Mouse (Mus musculus) heart, postnatal 0 days (tissue): Measurements from ENCODE around the gene Gm5134. TPM values are rescaled to one million over a fixed set of nuclear protein-coding genes. Genes with fewer than 3 reads are reported as not detected.

Experiments used
- ATAC-seq: fragments of 200-750 bp; cut with Nextera tagmentation; 2 replicates; pipeline ENCODE4 v1.8.0; 2017; ENCODE audit warnings: low read depth, moderate number of reproducible peaks, moderate library complexity; ENCODE audit not compliant: insufficient read depth
- DNase-seq: peaks from one replicate; pipeline ENCODE4 v3.0.0-alpha.2; 2016; ENCODE audit warnings: low spot score
- H3K27ac ChIP-seq: fragments of 300-500 bp; sonication (generic); 2 replicates; pipeline ENCODE4 v1.5.1; 2014; ENCODE audit warnings: low read depth, mild to moderate bottlenecking
- H3K27me3 ChIP-seq: fragments of 300-500 bp; sonication (generic); 2 replicates; pipeline ENCODE4 v1.6.1; 2014; ENCODE audit warnings: low read length, mixed read lengths; ENCODE audit not compliant: control insufficient read depth, insufficient read depth
- H3K36me3 ChIP-seq: fragments of 300-500 bp; sonication (generic); replicated peaks from 2 replicates; pipeline ENCODE4 v1.6.1; 2014; ENCODE audit warnings: low read length, mixed read lengths; ENCODE audit not compliant: control insufficient read depth, insufficient read depth
- H3K4me1 ChIP-seq: fragments of 300-500 bp; sonication (generic); 2 replicates; pipeline ENCODE4 v1.6.1; 2014; ENCODE audit warnings: antibody characterized with exemption; ENCODE audit not compliant: control insufficient read depth, insufficient read depth
- H3K4me2 ChIP-seq: fragments of 300-500 bp; sonication (generic); 2 replicates; pipeline ENCODE4 v1.6.1; 2014; ENCODE audit warnings: low read depth, mild to moderate bottlenecking, low read length, moderate library complexity
- H3K4me3 ChIP-seq: fragments of 300-500 bp; sonication (generic); 2 replicates; pipeline ENCODE4 v1.5.1; 2014; ENCODE audit warnings: low read depth, low read length
- H3K9ac ChIP-seq: fragments of 300-500 bp; sonication (generic); replicated peaks from 2 replicates; pipeline ENCODE4 v1.6.1; 2014; ENCODE audit warnings: low read depth, low read length, mixed read lengths
- H3K9me3 ChIP-seq: fragments of 300-500 bp; sonication (generic); replicated peaks from 2 replicates; pipeline ENCODE4 v1.6.1; 2016; ENCODE audit warnings: low read length; ENCODE audit not compliant: control insufficient read depth
- CTCF ChIP-seq: IDR thresholded peaks from 2 replicates; pipeline ENCODE4 v1.5.1; 2016; ENCODE audit warnings: antibody characterized with exemption, control low read depth, low read depth
- EP300 ChIP-seq: IDR thresholded peaks from 2 replicates; pipeline ENCODE4 v1.6.1; 2016; ENCODE audit warnings: antibody characterized with exemption, low read depth
- WGBS: fragments of 180-500 bp; shearing (Covaris S2); extraction: QIAGEN DNeasy Blood & Tissue Kit; methylation state at CpG from one replicate; pipeline ENCODE4 v1.1.7; 2014; 5-methylcytosine and 5-hydroxymethylcytosine counted together
- polyA plus RNA-seq: library from polyadenylated mRNA; unstranded; fragments of >200 nt; fragmentation: Nextera tagmentation; extraction: Ambion mirVana; gene quantifications from 2 replicates; pipeline ENCODE4 v1.2.1, GENCODE M21; 2015
- total RNA-seq: library from RNA; depleted of rRNA; stranded (reverse); fragments of >200 nt; gene quantifications from 2 replicates; pipeline ENCODE4 v1.2.3, GENCODE M21; 2014; ENCODE audit warnings: low replicate concordance

Gene Gm5134
- total and polyA plus RNA-seq, 2 experiments from 2014 or later: not detected

DNA sequence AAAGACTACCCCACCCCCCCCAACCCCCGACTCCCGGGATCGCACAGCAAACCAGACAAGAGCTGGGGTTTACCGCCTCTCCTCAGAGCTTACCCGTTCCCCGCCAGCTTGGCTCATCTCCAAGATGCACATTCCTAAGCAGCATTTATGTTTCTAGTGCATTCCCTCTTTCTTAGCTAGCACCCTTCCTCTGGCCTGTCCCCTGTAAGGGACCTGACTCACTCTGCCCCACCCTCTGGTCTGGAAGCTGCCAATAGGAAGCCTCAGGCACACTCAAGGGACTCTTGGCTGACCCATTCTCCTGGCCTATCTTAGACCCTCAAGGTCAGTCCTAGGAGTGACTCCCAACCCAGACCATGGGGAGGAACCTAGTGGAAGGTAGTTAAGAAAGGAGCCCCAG is 24.0 kb upstream of the Gm5134 start:
- WGBS: 21% methylated on average over 6 of the region's 6 CpGs
- Histone ChIP-seq H3K9ac (no peak overlapping the region), H3K4me1 (peaks cover 28% of the 10 kb centered on the region), H3K4me3 (no peak overlapping the region), H3K4me2 (peak overlapping the region; percentile 8; the same call in 1 of the 2 replicates), H3K27me3 (no peaks in the 10 kb centered on the region; the same call in 1 of the 2 replicates), H3K27ac (no peak overlapping the region), H3K9me3 (no peaks in the 10 kb centered on the region), H3K36me3 (peaks cover 25% of the 10 kb centered on the region)
- TF ChIP-seq EP300: no peak
- no peak for TF ChIP-seq CTCF
- ATAC-seq (no peak), DNase-seq (peak; percentile 27)

- H3K27me3 ChIP-seq: no peaks in the 10 kb centered on the region; the same call in 1 of the 2 replicates
- peaks cover 28% of the 10 kb centered on the region for H3K4me1 ChIP-seq
- no peak for ATAC-seq
- H3K9me3 ChIP-seq: no peaks in the 10 kb centered on the region
- H3K9ac ChIP-seq: no peak overlapping the region
- no peak overlapping the region for H3K27ac ChIP-seq
- H3K4me2 ChIP-seq: peak overlapping the region; percentile 98; the same call in 1 of the 2 replicates
- TF ChIP-seq CTCF (no peak), EP300 (no peak)
- 47% methylated on average over 7 of the region's 7 CpGs for WGBS
- no peak for DNase-seq
- H3K36me3 ChIP-seq: peaks cover 17% of the 10 kb centered on the region; the same call in 1 of the 2 replicates
- peak overlapping the region; percentile 60; the same call in 1 of the 2 replicates for H3K4me3 ChIP-seq
These were observed 23.0 kb upstream of the Gm5134 start for GRCm38 (mm10) chr10:75931311-75931710.

GRCm38 (mm10) chr10:75932081-75932678 is 22.1 kb upstream of the Gm5134 start:
- H3K9me3 ChIP-seq: no peaks in the 10 kb centered on the region
- H3K36me3 ChIP-seq: peaks cover 10% of the 10 kb centered on the region; the same call in 1 of the 2 replicates
- ATAC-seq (peak; percentile 57), DNase-seq (peak; percentile 48)
- peak overlapping the region; percentile 60 for H3K4me3 ChIP-seq
- H3K4me2 ChIP-seq: peak overlapping the region; percentile 98
- no peaks in the 10 kb centered on the region; the same call in 1 of the 2 replicates for H3K27me3 ChIP-seq
- no peak for TF ChIP-seq CTCF
- no peak for TF ChIP-seq EP300
- peaks cover 28% of the 10 kb centered on the region for H3K4me1 ChIP-seq
- WGBS: under 1% methylated on average over 44 of the region's 44 CpGs
- H3K9ac ChIP-seq: peak overlapping the region; percentile 77
- peak overlapping the region; percentile 76 for H3K27ac ChIP-seq

- Histone ChIP-seq H3K27me3 (no peaks in the 10 kb centered on the region; the same call in 1 of the 2 replicates), H3K9ac (peak within 1 kb of the TSS; percentile 77), H3K4me2 (peak within 1 kb of the TSS; percentile 98), H3K27ac (peak within 1 kb of the TSS; percentile 76), H3K4me1 (peaks cover 28% of the 10 kb centered on the region), H3K36me3 (0 out of 2 replicates have a peak, but pooled peaks cover 3% of the 10 kb centered on the region), H3K4me3 (peak within 1 kb of the TSS; percentile 60), H3K9me3 (no peaks in the 10 kb centered on the region)
- TF ChIP-seq EP300: no peak
- no peak for TF ChIP-seq CTCF
- ATAC-seq (no peak), DNase-seq (no peak)
- WGBS: 50% methylated on average over 6 of the region's 6 CpGs
These were observed 21.4 kb upstream of the Gm5134 start, which contains the start of gene Chchd10 for GRCm38 (mm10) chr10:75932891-75933290. Chchd10 (plus strand) TSS chr10:75933130.

GRCm38 (mm10) chr10:75934991-75935390 is 19.3 kb upstream of the Gm5134 start:
- DNase-seq: no peak
- peaks cover 31% of the 10 kb centered on the region for H3K4me1 ChIP-seq
- peak overlapping the region; percentile 78; the same call in 1 of the 2 replicates for H3K9ac ChIP-seq
- peak overlapping the region; percentile 59 for H3K4me2 ChIP-seq
- no peak for ATAC-seq
- H3K27me3 ChIP-seq: no peaks in the 10 kb centered on the region; the same call in 1 of the 2 replicates
- no peaks in the 10 kb centered on the region for H3K9me3 ChIP-seq
- H3K36me3 ChIP-seq: no peaks in the 10 kb centered on the region
- no peak for TF ChIP-seq EP300
- peak overlapping the region; percentile 91; the same call in 1 of the 2 replicates for H3K27ac ChIP-seq
- H3K4me3 ChIP-seq: no peak overlapping the region
- WGBS: 77% methylated on average over 1 of the region's 1 CpGs
